Mouse (Mus musculus) hindbrain, embryonic 14.5 days (tissue): ENCODE data around the gene Hfe2. TPM values are rescaled to one million over a fixed set of nuclear protein-coding genes. Genes with fewer than 3 reads are reported as not detected.

Source experiments
- ATAC-seq: fragments of 200-750 bp; cut with Nextera tagmentation; 2 replicates; pipeline ENCODE4 v1.8.0; 2017; ENCODE audit warnings: moderate number of reproducible peaks, mild to moderate bottlenecking, moderate TSS enrichment, moderate library complexity; ENCODE audit not compliant: low FRiP score
- DNase-seq: peaks from one replicate; pipeline ENCODE4 v3.0.0-alpha.2; 2015; ENCODE audit warnings: low spot score
- H3K27ac ChIP-seq: fragments of 300-500 bp; sonication (generic); 2 replicates; pipeline ENCODE4 v1.5.1; 2014; ENCODE audit warnings: mild to moderate bottlenecking, moderate library complexity
- H3K27me3 ChIP-seq: fragments of 300-500 bp; sonication (generic); 2 replicates; pipeline ENCODE4 v1.6.1; 2014; ENCODE audit warnings: mild to moderate bottlenecking, low read length, mixed read lengths; ENCODE audit not compliant: control insufficient read depth, insufficient read depth
- H3K36me3 ChIP-seq: fragments of 300-500 bp; sonication (generic); replicated peaks from 2 replicates; pipeline ENCODE4 v1.6.1; 2014; ENCODE audit not compliant: control insufficient read depth, insufficient read depth
- H3K4me1 ChIP-seq: fragments of 300-500 bp; sonication (generic); replicated peaks from 2 replicates; pipeline ENCODE4 v1.6.1; 2014; ENCODE audit warnings: antibody characterized with exemption, low read length, mixed read lengths; ENCODE audit not compliant: control insufficient read depth, insufficient read depth
- H3K4me2 ChIP-seq: fragments of 300-500 bp; sonication (generic); replicated peaks from 2 replicates; pipeline ENCODE4 v1.6.1; 2014; ENCODE audit warnings: mild to moderate bottlenecking, moderate library complexity
- H3K4me3 ChIP-seq: fragments of 300-500 bp; sonication (generic); replicated peaks from 2 replicates; pipeline ENCODE4 v1.5.1; 2014; ENCODE audit warnings: mild to moderate bottlenecking, low read length
- H3K9ac ChIP-seq: fragments of 300-500 bp; sonication (generic); 2 replicates; pipeline ENCODE4 v1.6.1; 2014
- H3K9me3 ChIP-seq: fragments of 300-500 bp; sonication (generic); 2 replicates; pipeline ENCODE4 v1.6.1; 2016; ENCODE audit warnings: low read length; ENCODE audit not compliant: control insufficient read depth
- WGBS: fragments of 180-500 bp; shearing (Covaris S2); extraction: QIAGEN DNeasy Blood & Tissue Kit; methylation state at CpG from one replicate; pipeline ENCODE4 v1.1.7; 2014; 5-methylcytosine and 5-hydroxymethylcytosine counted together
- polyA plus RNA-seq: library from polyadenylated mRNA; unstranded; fragments of >200 nt; fragmentation: Nextera tagmentation; extraction: Ambion mirVana; gene quantifications from 2 replicates; pipeline ENCODE4 v1.2.1, GENCODE M21; 2014

The Hfe2 gene
- polyA plus RNA-seq, 1 experiment from 2014 or later, result 2.1 TPM

DNA sequence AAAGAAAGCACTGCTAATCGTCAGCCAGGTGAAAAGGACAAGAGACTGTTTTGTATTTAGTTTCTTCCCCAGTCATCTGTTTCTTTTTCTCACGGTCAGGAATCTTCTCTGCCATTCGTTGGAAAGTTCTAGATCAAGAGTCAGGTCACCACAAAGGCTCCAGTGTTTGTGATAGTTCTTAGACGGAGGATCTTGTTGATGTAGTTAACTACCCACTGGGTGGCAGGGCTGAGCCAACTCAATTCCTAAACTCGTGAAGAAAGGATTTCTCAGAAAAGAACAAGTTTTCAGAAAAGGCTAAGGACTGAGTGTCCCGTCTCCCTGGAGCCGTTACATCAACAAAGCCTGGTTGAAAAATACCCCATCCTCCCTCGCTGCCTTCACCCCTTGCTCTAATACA, 26.2 kb downstream of the Hfe2 start:
- 26% methylated on average over 8 of the region's 8 CpGs for WGBS
- Histone ChIP-seq H3K9me3 (no peaks in the 10 kb centered on the region), H3K4me1 (peaks cover 2% of the 10 kb centered on the region; the same call in 1 of the 2 replicates), H3K36me3 (no peaks in the 10 kb centered on the region), H3K27me3 (no peaks in the 10 kb centered on the region), H3K4me3 (no peak overlapping the region), H3K27ac (no peak overlapping the region), H3K4me2 (no peak overlapping the region), H3K9ac (no peak overlapping the region)
- DNase-seq (peak; percentile 73), ATAC-seq (no peak)

DNA sequence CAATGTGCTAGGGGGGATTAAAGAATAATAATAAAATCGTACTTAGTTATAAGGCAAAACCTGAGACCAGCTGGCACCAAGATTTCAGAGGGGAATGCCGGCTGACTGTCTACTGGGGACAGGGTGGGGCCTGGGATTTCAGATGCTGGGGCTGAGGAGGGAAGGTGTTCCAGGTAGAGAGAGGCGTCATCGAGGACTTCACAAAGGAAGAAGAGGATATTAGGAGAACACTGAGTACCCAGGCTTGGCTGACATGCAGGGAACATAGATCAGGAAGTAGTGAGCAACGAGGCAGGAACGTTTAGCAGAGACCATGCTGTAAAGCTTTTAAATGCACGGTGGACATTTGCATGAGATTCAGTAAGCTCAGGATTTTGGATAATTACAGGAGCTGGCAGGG, 26.9 kb downstream of the Hfe2 start:
- H3K4me3 ChIP-seq, result no peak overlapping the region
- H3K27me3 ChIP-seq, result no peaks in the 10 kb centered on the region
- H3K4me2 ChIP-seq, result no peak overlapping the region
- H3K9me3 ChIP-seq, result no peaks in the 10 kb centered on the region
- H3K9ac ChIP-seq, result no peak overlapping the region
- no peak overlapping the region for H3K27ac ChIP-seq
- ATAC-seq (no peak), DNase-seq (no peak)
- no peaks in the 10 kb centered on the region for H3K36me3 ChIP-seq
- peaks cover 9% of the 10 kb centered on the region for H3K4me1 ChIP-seq
- 78% methylated on average over 7 of the region's 7 CpGs for WGBS

DNA sequence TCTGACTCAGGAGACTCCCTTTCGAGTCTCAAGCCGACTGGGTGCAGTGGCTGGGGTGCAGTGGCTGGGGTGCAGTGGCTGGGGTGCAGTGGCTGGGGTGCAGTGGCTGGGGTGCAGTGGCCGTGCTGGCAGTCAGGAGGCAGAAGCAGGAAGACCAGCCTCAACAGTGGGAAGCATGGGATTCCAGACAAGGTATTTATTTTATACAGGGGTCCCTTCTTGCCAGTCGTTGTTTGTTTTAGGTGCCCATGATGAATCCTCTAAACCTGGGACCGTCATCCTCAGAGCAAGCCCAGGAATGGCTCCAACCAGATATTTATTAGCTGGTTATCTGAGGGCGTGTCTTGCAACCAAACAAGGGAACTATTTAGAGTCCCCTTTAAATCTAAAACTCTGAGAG, 28.6 kb downstream of the Hfe2 start:
- DNase-seq (no peak), ATAC-seq (no peak)
- WGBS, result 84% methylated on average over 6 of the region's 6 CpGs
- Histone ChIP-seq H3K36me3 (no peaks in the 10 kb centered on the region), H3K27ac (no peak overlapping the region), H3K4me2 (no peak overlapping the region), H3K4me3 (no peak overlapping the region), H3K9me3 (no peaks in the 10 kb centered on the region), H3K27me3 (no peaks in the 10 kb centered on the region), H3K9ac (no peak overlapping the region), H3K4me1 (peaks cover 11% of the 10 kb centered on the region)

DNA sequence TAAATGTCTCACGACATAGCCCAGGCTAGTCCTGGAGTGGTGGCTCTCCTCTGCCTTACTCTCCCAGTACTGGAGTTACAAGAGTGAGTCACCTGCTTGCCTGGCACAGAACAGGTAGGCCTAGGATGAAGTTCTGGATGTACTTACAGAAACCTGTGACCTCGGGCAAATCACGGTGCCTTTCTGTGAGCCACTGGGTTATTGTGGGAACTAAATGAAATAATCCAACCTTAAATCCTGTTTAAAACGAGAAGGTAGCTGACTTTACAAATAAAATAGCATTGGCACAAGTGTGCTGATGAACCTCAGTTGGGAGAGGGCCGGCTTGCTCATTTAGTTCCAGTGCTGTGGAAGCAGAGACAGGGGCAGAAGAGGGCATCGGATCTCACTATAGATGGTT, 29.3 kb downstream of the Hfe2 start:
- Histone ChIP-seq H3K4me2 (no peak overlapping the region), H3K9ac (no peak overlapping the region), H3K27ac (no peak overlapping the region), H3K27me3 (no peaks in the 10 kb centered on the region), H3K36me3 (no peaks in the 10 kb centered on the region), H3K4me3 (no peak overlapping the region), H3K4me1 (peaks cover 17% of the 10 kb centered on the region), H3K9me3 (no peaks in the 10 kb centered on the region)
- ATAC-seq (no peak), DNase-seq (no peak)
- whole genome bisulfite sequencing, result 85% methylated on average over 6 of the region's 6 CpGs

DNA sequence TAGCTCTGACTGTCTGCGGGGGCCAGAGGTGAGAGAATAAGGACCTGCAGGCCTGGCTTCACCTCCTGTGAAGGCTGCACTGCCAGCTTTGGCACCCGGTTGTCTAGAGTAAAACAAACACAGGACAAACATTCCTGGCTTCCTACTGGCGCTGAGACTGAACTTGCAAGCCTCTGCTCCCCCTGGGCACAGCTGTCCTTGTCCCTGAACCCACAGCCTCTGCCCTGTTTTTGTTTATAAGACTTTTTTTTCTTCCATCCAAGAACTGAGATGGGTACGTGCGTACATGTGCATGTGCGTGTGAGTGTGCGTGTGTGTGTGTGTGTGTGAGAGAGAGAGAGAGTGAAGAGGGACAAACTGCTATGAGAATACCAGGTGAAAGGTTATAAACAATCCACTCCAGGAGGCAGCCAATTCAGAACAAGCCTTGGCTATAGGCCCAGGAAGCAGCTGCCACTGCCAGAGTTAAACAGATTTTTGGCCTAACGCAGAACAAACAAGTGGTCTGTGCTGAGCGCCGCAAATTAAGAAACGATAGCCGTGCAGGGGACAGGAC, 30.1 kb downstream of the Hfe2 start:
- Histone ChIP-seq H3K9ac (no peak overlapping the region), H3K36me3 (peaks cover 7% of the 10 kb centered on the region), H3K27me3 (no peaks in the 10 kb centered on the region), H3K4me2 (no peak overlapping the region), H3K27ac (peak overlapping the region; percentile 63), H3K4me1 (peaks cover 26% of the 10 kb centered on the region), H3K4me3 (no peak overlapping the region), H3K9me3 (no peaks in the 10 kb centered on the region)
- ATAC-seq (peak; percentile 13; the same call in 1 of the 2 replicates), DNase-seq (peak; percentile 69)
- 35% methylated on average over 12 of the region's 12 CpGs for WGBS

DNA sequence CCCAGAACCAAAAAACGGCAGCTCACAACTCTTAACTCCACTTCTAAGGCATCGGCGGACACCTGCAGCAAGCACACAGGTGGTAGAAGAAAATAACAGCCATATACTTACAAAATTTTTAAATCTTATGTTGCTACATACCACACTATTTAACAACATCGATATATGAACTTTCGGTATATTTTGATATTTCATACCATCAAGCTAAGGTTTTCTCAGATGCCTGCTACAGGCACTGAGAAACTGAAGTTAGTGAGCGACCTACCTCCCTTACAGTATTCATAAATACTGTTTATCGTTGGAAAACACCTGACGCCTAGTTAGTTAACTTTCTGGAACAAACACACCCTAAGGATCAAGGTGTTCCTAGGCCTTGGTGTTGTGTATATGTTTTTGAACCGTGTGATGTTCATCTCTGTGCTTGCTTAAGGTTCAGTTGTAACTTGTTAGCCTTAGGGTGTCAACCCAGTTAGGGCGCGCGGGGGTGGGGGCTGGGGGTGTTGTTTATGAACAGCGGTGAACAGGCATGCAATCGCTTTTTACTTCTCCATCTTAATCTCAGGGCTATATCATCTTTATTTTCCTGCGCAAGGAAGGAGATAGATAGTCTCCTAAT, 31.1 kb downstream of the Hfe2 start:
- no peaks in the 10 kb centered on the region for H3K9me3 ChIP-seq
- no peak for DNase-seq
- WGBS, result 89% methylated on average over 15 of the region's 15 CpGs
- H3K27ac ChIP-seq, result no peak overlapping the region
- no peaks in the 10 kb centered on the region for H3K27me3 ChIP-seq
- H3K4me2 ChIP-seq, result peak overlapping the region; percentile 85
- H3K9ac ChIP-seq, result no peak overlapping the region
- peaks cover 36% of the 10 kb centered on the region for H3K4me1 ChIP-seq
- no peak for ATAC-seq
- H3K4me3 ChIP-seq, result no peak overlapping the region
- H3K36me3 ChIP-seq, result peaks cover 17% of the 10 kb centered on the region

DNA sequence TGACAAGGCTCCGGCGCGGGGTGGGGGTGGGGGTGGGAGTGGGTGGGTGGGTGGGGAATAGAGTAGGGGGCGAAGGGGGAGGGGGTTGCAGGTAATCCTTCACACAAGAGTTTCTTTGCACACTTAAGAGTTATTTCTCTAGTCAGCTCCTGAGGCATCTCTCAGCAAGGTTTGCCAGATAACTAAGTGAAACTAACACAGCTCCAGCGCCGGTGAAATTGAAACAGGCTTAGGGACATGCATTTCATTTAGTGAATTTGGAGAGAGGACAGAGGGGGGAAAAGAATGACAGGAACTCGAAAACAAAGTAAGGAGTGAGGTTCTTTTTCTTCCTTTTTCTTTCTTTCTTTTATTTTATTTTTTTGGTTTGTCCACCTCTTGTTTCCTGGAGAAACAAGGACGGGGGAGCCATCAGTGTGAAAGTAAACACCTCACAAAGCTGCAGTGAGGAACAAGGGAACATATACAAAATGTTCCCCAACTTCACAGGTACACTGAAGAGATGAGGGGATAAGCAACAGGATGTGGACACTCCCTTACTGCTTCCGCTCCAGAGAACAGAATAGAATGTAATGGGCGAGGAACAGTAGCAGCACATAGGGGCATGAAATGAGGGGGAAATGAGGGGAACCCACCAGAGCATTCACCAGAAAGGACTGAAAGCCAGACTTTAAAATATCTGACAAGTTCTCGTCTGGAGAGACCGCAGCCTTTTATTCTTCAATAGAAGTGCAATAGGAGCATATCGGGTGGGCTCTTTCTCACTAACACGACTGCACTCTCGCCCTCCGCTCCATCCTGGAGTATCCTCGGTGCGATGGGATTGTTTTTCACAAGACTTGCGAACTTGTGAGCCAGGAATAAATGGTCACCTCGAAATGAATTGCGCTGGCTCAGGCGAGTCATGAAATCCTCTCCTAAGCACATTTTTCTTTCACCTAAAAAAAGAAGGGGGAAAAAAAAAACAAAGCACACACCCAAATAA, 32.0 kb downstream of the Hfe2 start:
- DNase-seq (peak; percentile 32), ATAC-seq (no peak)
- Histone ChIP-seq H3K4me3 (peak overlapping the region; percentile 64), H3K27me3 (no peaks in the 10 kb centered on the region), H3K36me3 (peaks cover 21% of the 10 kb centered on the region), H3K27ac (peak overlapping the region; percentile 83), H3K4me2 (peak overlapping the region; percentile 85), H3K9me3 (no peaks in the 10 kb centered on the region), H3K4me1 (peaks cover 43% of the 10 kb centered on the region), H3K9ac (peak overlapping the region; percentile 64)
- WGBS, result 12% methylated on average over 22 of the region's 22 CpGs

DNA sequence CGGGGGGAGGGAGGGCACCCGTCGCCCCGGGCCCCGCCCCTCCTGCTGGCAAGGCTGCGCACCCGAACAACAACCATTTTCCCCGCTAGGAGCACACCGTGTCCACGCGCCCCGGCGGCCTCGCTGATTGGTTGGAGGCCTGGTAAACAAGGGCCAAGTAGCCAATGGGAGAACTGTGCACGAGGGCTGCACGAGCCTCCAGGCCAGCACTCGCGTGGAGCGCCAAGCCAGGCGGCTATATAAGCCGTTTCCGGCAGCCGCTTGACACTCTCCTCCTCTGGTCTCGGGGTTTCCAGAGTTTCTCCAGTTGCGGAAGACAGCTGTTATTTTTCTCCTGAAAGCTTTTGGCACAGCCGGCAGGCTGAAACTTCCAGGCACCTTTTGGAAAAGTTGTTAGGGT, 32.7 kb downstream of the Hfe2 start, which contains the start of gene Txnip:
Txnip (plus strand) TSS at position 264 of the 400 bp plus-strand sequence.
- WGBS, result under 1% methylated on average over 26 of the region's 26 CpGs
- H3K4me1 ChIP-seq, result peaks cover 44% of the 10 kb centered on the region

DNA sequence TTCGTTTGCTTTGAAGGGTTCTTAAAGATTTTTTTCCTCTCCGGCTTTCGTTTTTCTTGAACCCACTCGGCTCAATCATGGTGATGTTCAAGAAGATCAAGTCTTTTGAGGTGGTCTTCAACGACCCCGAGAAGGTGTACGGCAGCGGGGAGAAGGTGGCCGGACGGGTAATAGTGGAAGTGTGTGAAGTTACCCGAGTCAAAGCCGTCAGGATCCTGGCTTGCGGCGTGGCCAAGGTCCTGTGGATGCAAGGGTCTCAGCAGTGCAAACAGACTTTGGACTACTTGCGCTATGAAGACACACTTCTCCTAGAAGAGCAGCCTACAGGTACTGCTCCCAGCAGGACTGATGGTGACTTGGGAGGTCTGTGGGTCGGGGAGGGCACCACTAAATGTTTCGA, 33.2 kb downstream of the Hfe2 start:
- Histone ChIP-seq H3K4me2 (peak overlapping the region; percentile 85), H3K4me3 (peak overlapping the region; percentile 64), H3K27ac (peak overlapping the region; percentile 66), H3K27me3 (no peaks in the 10 kb centered on the region), H3K9me3 (no peaks in the 10 kb centered on the region), H3K4me1 (peaks cover 44% of the 10 kb centered on the region), H3K9ac (peak overlapping the region; percentile 61), H3K36me3 (peaks cover 21% of the 10 kb centered on the region)
- peak; percentile 36 for DNase-seq
- ATAC-seq, result no peak; the same call in 1 of the 2 replicates
- 0% methylated on average over 17 of the region's 17 CpGs for WGBS

More for the DNA sequence above, 32.7 kb downstream of the Hfe2 start, which contains the start of gene Txnip:
- ATAC-seq (peak; percentile 99), DNase-seq (peak; percentile 99)
- Histone ChIP-seq H3K27ac (peak within 1 kb of the TSS; percentile 83), H3K4me3 (peak within 1 kb of the TSS; percentile 64), H3K36me3 (peaks cover 21% of the 10 kb centered on the region), H3K4me2 (peak within 1 kb of the TSS; percentile 85), H3K9me3 (no peaks in the 10 kb centered on the region), H3K27me3 (no peaks in the 10 kb centered on the region), H3K9ac (peak within 1 kb of the TSS; percentile 64)
